Mouse (Mus musculus) neural tube, embryonic 11.5 days (tissue): ENCODE results near the gene Itgav. TPM values are rescaled to one million over a fixed set of nuclear protein-coding genes. Genes with fewer than 3 reads are reported as not detected.
A peak's percentile ranks its signal among the peaks of the same experiment; 100 is the strongest.

Source experiments
- ATAC-seq: fragments of 200-750 bp; cut with Nextera tagmentation; 2 replicates; pipeline ENCODE4 v1.8.0; 2017; ENCODE audit warnings: moderate number of reproducible peaks, mild to moderate bottlenecking, moderate TSS enrichment, moderate library complexity; ENCODE audit not compliant: insufficient read depth, low FRiP score, low TSS enrichment
- DNase-seq: peaks from one replicate; pipeline ENCODE4 v3.0.0-alpha.2; 2015; ENCODE audit warnings: low spot score
- H3K27ac ChIP-seq: fragments of 300-500 bp; sonication (generic); 2 replicates; pipeline ENCODE4 v1.5.1; 2014; ENCODE audit warnings: low read depth, mild to moderate bottlenecking, low read length
- H3K27me3 ChIP-seq: fragments of 300-500 bp; sonication (generic); 2 replicates; pipeline ENCODE4 v1.6.1; 2014; ENCODE audit warnings: mild to moderate bottlenecking, low read length, mixed read lengths; ENCODE audit not compliant: control insufficient read depth, insufficient read depth
- H3K36me3 ChIP-seq: fragments of 300-500 bp; sonication (generic); 2 replicates; pipeline ENCODE4 v1.6.1; 2014; ENCODE audit warnings: mild to moderate bottlenecking, low read length, moderate library complexity, mixed read lengths; ENCODE audit not compliant: control insufficient read depth, insufficient read depth
- H3K4me1 ChIP-seq: fragments of 300-500 bp; sonication (generic); 2 replicates; pipeline ENCODE4 v1.6.1; 2014; ENCODE audit warnings: low read length, mixed read lengths; ENCODE audit not compliant: control insufficient read depth, insufficient read depth
- H3K4me2 ChIP-seq: fragments of 300-500 bp; sonication (generic); 2 replicates; pipeline ENCODE4 v1.6.1; 2014; ENCODE audit warnings: low read depth, mild to moderate bottlenecking, moderate library complexity
- H3K4me3 ChIP-seq: fragments of 300-500 bp; sonication (generic); 2 replicates; pipeline ENCODE4 v1.5.1; 2014; ENCODE audit warnings: low read depth, low read length
- H3K9ac ChIP-seq: fragments of 300-500 bp; sonication (generic); 2 replicates; pipeline ENCODE4 v1.6.1; 2014; ENCODE audit warnings: mild to moderate bottlenecking, low read length
- H3K9me3 ChIP-seq: fragments of 300-500 bp; sonication (generic); 2 replicates; pipeline ENCODE4 v1.6.1; 2016; ENCODE audit warnings: low read length; ENCODE audit not compliant: control insufficient read depth
- WGBS: fragments of 180-500 bp; shearing (Covaris S2); extraction: QIAGEN DNeasy Blood & Tissue Kit; methylation state at CpG from one replicate; pipeline ENCODE4 v1.1.7; 2014; 5-methylcytosine and 5-hydroxymethylcytosine counted together
- polyA plus RNA-seq: library from polyadenylated mRNA; unstranded; fragments of >200 nt; fragmentation: Nextera tagmentation; extraction: Ambion mirVana; gene quantifications from 2 replicates; pipeline ENCODE4 v1.2.1, GENCODE M21; 2014

Gene Itgav
- polyA plus RNA-seq, 1 experiment from 2014 or later: 46.7 TPM

GRCm38 (mm10) chr2:83683731-83684519, 40.3 kb upstream of the Itgav start:
- WGBS: 82% methylated on average over 9 of the region's 9 CpGs
- Histone ChIP-seq H3K4me1 (no peaks in the 10 kb centered on the region; the same call in 1 of the 2 replicates), H3K36me3 (no peaks in the 10 kb centered on the region), H3K9me3 (no peaks in the 10 kb centered on the region), H3K4me3 (no peak overlapping the region), H3K27me3 (no peaks in the 10 kb centered on the region), H3K9ac (no peak overlapping the region), H3K27ac (no peak overlapping the region), H3K4me2 (no peak overlapping the region)
- DNase-seq (no peak), ATAC-seq (no peak)

GRCm38 (mm10) chr2:83684691-83685090, 39.5 kb upstream of the Itgav start:
- ATAC-seq (no peak), DNase-seq (no peak)
- Histone ChIP-seq H3K9me3 (no peaks in the 10 kb centered on the region), H3K36me3 (no peaks in the 10 kb centered on the region), H3K4me1 (no peaks in the 10 kb centered on the region; the same call in 1 of the 2 replicates), H3K4me3 (no peak overlapping the region), H3K27ac (no peak overlapping the region), H3K4me2 (no peak overlapping the region), H3K9ac (no peak overlapping the region), H3K27me3 (no peaks in the 10 kb centered on the region)
- 86% methylated on average over 8 of the region's 8 CpGs for WGBS

- Histone ChIP-seq H3K9me3 (no peaks in the 10 kb centered on the region), H3K36me3 (no peaks in the 10 kb centered on the region), H3K4me3 (no peak overlapping the region), H3K4me1 (peaks cover 6% of the 10 kb centered on the region; the same call in 1 of the 2 replicates), H3K27ac (no peak overlapping the region), H3K4me2 (no peak overlapping the region), H3K9ac (no peak overlapping the region), H3K27me3 (no peaks in the 10 kb centered on the region)
- WGBS: 89% methylated on average over 2 of the region's 2 CpGs
- no peak for ATAC-seq
- DNase-seq: no peak
Observed at GRCm38 (mm10) chr2:83690372-83690771, 33.8 kb upstream of the Itgav start.

- Histone ChIP-seq H3K27ac (no peak overlapping the region), H3K9ac (no peak overlapping the region), H3K36me3 (no peaks in the 10 kb centered on the region), H3K4me3 (no peak overlapping the region), H3K4me2 (no peak overlapping the region), H3K27me3 (no peaks in the 10 kb centered on the region), H3K9me3 (no peaks in the 10 kb centered on the region), H3K4me1 (peaks cover 6% of the 10 kb centered on the region; the same call in 1 of the 2 replicates)
- WGBS: 28% methylated on average over 10 of the region's 10 CpGs
- ATAC-seq (peak; percentile 67; the same call in 1 of the 2 replicates), DNase-seq (no peak)
Observed at GRCm38 (mm10) chr2:83692651-83693545, 31.3 kb upstream of the Itgav start.

GRCm38 (mm10) chr2:83694061-83694460, 30.1 kb upstream of the Itgav start:
- no peak for ATAC-seq

GRCm38 (mm10) chr2:83695345-83696247, 28.6 kb upstream of the Itgav start:
- no peak for ATAC-seq
- WGBS: 83% methylated on average over 11 of the region's 11 CpGs

More at GRCm38 (mm10) chr2:83694061-83694460, 30.1 kb upstream of the Itgav start:
- H3K27ac ChIP-seq: no peak overlapping the region
- H3K4me2 ChIP-seq: no peak overlapping the region
- H3K27me3 ChIP-seq: no peaks in the 10 kb centered on the region
- no peak overlapping the region for H3K9ac ChIP-seq
- no peaks in the 10 kb centered on the region for H3K36me3 ChIP-seq
- no peak for DNase-seq
- no peaks in the 10 kb centered on the region for H3K9me3 ChIP-seq
- WGBS: 76% methylated on average over 7 of the region's 7 CpGs
- H3K4me3 ChIP-seq: no peak overlapping the region
- H3K4me1 ChIP-seq: peaks cover 6% of the 10 kb centered on the region; the same call in 1 of the 2 replicates

GRCm38 (mm10) chr2:83698484-83698883, 25.7 kb upstream of the Itgav start:
- no peaks in the 10 kb centered on the region for H3K4me1 ChIP-seq
- no peak overlapping the region for H3K9ac ChIP-seq
- no peaks in the 10 kb centered on the region for H3K27me3 ChIP-seq
- 82% methylated on average over 1 of the region's 1 CpGs for WGBS
- H3K4me2 ChIP-seq: no peak overlapping the region
- no peak overlapping the region for H3K27ac ChIP-seq
- H3K9me3 ChIP-seq: no peaks in the 10 kb centered on the region
- no peak for ATAC-seq
- H3K4me3 ChIP-seq: no peak overlapping the region
- no peaks in the 10 kb centered on the region for H3K36me3 ChIP-seq
- no peak for DNase-seq

More at GRCm38 (mm10) chr2:83695345-83696247, 28.6 kb upstream of the Itgav start:
- Histone ChIP-seq H3K36me3 (no peaks in the 10 kb centered on the region), H3K9ac (no peak overlapping the region), H3K4me2 (no peak overlapping the region), H3K4me1 (peaks cover 6% of the 10 kb centered on the region; the same call in 1 of the 2 replicates), H3K27ac (no peak overlapping the region), H3K4me3 (no peak overlapping the region), H3K9me3 (no peaks in the 10 kb centered on the region), H3K27me3 (no peaks in the 10 kb centered on the region)
- DNase-seq: no peak

GRCm38 (mm10) chr2:83699324-83699723, 24.9 kb upstream of the Itgav start:
- Histone ChIP-seq H3K27me3 (no peaks in the 10 kb centered on the region), H3K4me2 (no peak overlapping the region), H3K4me1 (no peaks in the 10 kb centered on the region), H3K4me3 (no peak overlapping the region), H3K36me3 (no peaks in the 10 kb centered on the region), H3K9me3 (no peaks in the 10 kb centered on the region), H3K27ac (no peak overlapping the region), H3K9ac (no peak overlapping the region)
- no peak for ATAC-seq
- 74% methylated on average over 1 of the region's 1 CpGs for WGBS
- DNase-seq: no peak
